Mouse (Mus musculus): ENCODE data around the gene Atp11a. TPM values are rescaled to one million over a fixed set of nuclear protein-coding genes. Genes with fewer than 3 reads are reported as not detected.

The Atp11a gene
- total and polyA plus RNA-seq, 2 experiments from 2014 or later: 10.5 to 77.4 TPM

GRCm38 (mm10) chr8:12816412-12816811 lies 59.6 kb downstream of the Atp11a start:
- no peak for TF ChIP-seq CTCF (IDR thresholded peaks at IDR 0.05; ENCODE audit: low read depth)
- TF ChIP-seq EP300 (IDR thresholded peaks at IDR 0.05; ENCODE audit: low read depth): no peak
- no peaks in the 10 kb centered on the region for H3K4me1 ChIP-seq (ENCODE audit: control insufficient read depth, insufficient read depth)
- WGBS: 88% methylated on average over 6 of the region's 6 CpGs
- H3K27me3 ChIP-seq (ENCODE audit: control insufficient read depth, insufficient read depth, low read length): no peaks in the 10 kb centered on the region
- no peak overlapping the region for H3K4me3 ChIP-seq (ENCODE audit: low read depth, low read length)
- H3K36me3 ChIP-seq (replicated peaks; ENCODE audit: control insufficient read depth, insufficient read depth, low read length): peaks cover 57% of the 10 kb centered on the region
- no peak overlapping the region for H3K27ac ChIP-seq (ENCODE audit: low read depth)
- DNase-seq (ENCODE audit: low spot score): no peak
- no peaks in the 10 kb centered on the region for H3K9me3 ChIP-seq (replicated peaks; ENCODE audit: control insufficient read depth, low read length)
- H3K9ac ChIP-seq (replicated peaks; ENCODE audit: low read depth, low read length): no peak overlapping the region
- no peak for ATAC-seq (ENCODE audit: insufficient read depth, low read depth)
- H3K4me2 ChIP-seq (ENCODE audit: low read depth, low read length): no peak overlapping the region

GRCm38 (mm10) chr8:12822892-12823291 lies 66.1 kb downstream of the Atp11a start:
- DNase-seq (ENCODE audit: low spot score): no peak
- H3K27ac ChIP-seq (ENCODE audit: low read depth): no peak overlapping the region
- H3K4me1 ChIP-seq (ENCODE audit: control insufficient read depth, insufficient read depth): peaks cover 9% of the 10 kb centered on the region
- H3K4me2 ChIP-seq (ENCODE audit: low read depth, low read length): no peak overlapping the region
- TF ChIP-seq EP300 (IDR thresholded peaks at IDR 0.05; ENCODE audit: low read depth) (no peak), CTCF (IDR thresholded peaks at IDR 0.05; ENCODE audit: low read depth) (no peak)
- H3K27me3 ChIP-seq (ENCODE audit: control insufficient read depth, insufficient read depth, low read length): no peaks in the 10 kb centered on the region
- H3K9ac ChIP-seq (replicated peaks; ENCODE audit: low read depth, low read length): no peak overlapping the region
- 34% methylated on average over 7 of the region's 7 CpGs for WGBS
- H3K4me3 ChIP-seq (ENCODE audit: low read depth, low read length): no peak overlapping the region
- peaks cover 64% of the 10 kb centered on the region for H3K36me3 ChIP-seq (replicated peaks; ENCODE audit: control insufficient read depth, insufficient read depth, low read length)
- no peak for ATAC-seq (ENCODE audit: insufficient read depth, low read depth)
- H3K9me3 ChIP-seq (replicated peaks; ENCODE audit: control insufficient read depth, low read length): no peaks in the 10 kb centered on the region

- no peak for TF ChIP-seq EP300 (IDR thresholded peaks at IDR 0.05; ENCODE audit: low read depth)
- peak; percentile 46 for TF ChIP-seq CTCF (IDR thresholded peaks at IDR 0.05; ENCODE audit: low read depth)
- Histone ChIP-seq H3K27ac (ENCODE audit: low read depth) (no peak overlapping the region), H3K36me3 (replicated peaks; ENCODE audit: control insufficient read depth, insufficient read depth, low read length) (peaks cover 77% of the 10 kb centered on the region), H3K27me3 (ENCODE audit: control insufficient read depth, insufficient read depth, low read length) (no peaks in the 10 kb centered on the region), H3K4me3 (ENCODE audit: low read depth, low read length) (no peak overlapping the region), H3K4me2 (ENCODE audit: low read depth, low read length) (no peak overlapping the region), H3K9me3 (replicated peaks; ENCODE audit: control insufficient read depth, low read length) (no peaks in the 10 kb centered on the region), H3K4me1 (ENCODE audit: control insufficient read depth, insufficient read depth) (peaks cover 9% of the 10 kb centered on the region), H3K9ac (replicated peaks; ENCODE audit: low read depth, low read length) (no peak overlapping the region)
- ATAC-seq (ENCODE audit: insufficient read depth, low read depth): peak; percentile 87
- WGBS: 37% methylated on average over 10 of the region's 10 CpGs
- peak; percentile 39 for DNase-seq (ENCODE audit: low spot score)
Observed at GRCm38 (mm10) chr8:12824562-12824961, 67.7 kb downstream of the Atp11a start.

GRCm38 (mm10) chr8:12825236-12825635 lies 68.4 kb downstream of the Atp11a start:
- peaks cover 9% of the 10 kb centered on the region for H3K4me1 ChIP-seq (ENCODE audit: control insufficient read depth, insufficient read depth)
- no peak overlapping the region for H3K27ac ChIP-seq (ENCODE audit: low read depth)
- H3K27me3 ChIP-seq (ENCODE audit: control insufficient read depth, insufficient read depth, low read length): no peaks in the 10 kb centered on the region
- no peaks in the 10 kb centered on the region for H3K9me3 ChIP-seq (replicated peaks; ENCODE audit: control insufficient read depth, low read length)
- no peak overlapping the region for H3K9ac ChIP-seq (replicated peaks; ENCODE audit: low read depth, low read length)
- no peak for ATAC-seq (ENCODE audit: insufficient read depth, low read depth)
- 44% methylated on average over 6 of the region's 6 CpGs for WGBS
- H3K4me3 ChIP-seq (ENCODE audit: low read depth, low read length): no peak overlapping the region
- no peak for DNase-seq (ENCODE audit: low spot score)
- no peak; the same call in 1 of the 2 replicates for TF ChIP-seq EP300 (IDR thresholded peaks at IDR 0.05; ENCODE audit: low read depth)
- no peak overlapping the region for H3K4me2 ChIP-seq (ENCODE audit: low read depth, low read length)
- peaks cover 77% of the 10 kb centered on the region for H3K36me3 ChIP-seq (replicated peaks; ENCODE audit: control insufficient read depth, insufficient read depth, low read length)

GRCm38 (mm10) chr8:12825686-12826237 lies 68.9 kb downstream of the Atp11a start:
- no peaks in the 10 kb centered on the region for H3K27me3 ChIP-seq (ENCODE audit: control insufficient read depth, insufficient read depth, low read length)
- peaks cover 9% of the 10 kb centered on the region for H3K4me1 ChIP-seq (ENCODE audit: control insufficient read depth, insufficient read depth)
- WGBS: 73% methylated on average over 8 of the region's 8 CpGs
- H3K36me3 ChIP-seq (replicated peaks; ENCODE audit: control insufficient read depth, insufficient read depth, low read length): peaks cover 78% of the 10 kb centered on the region
- ATAC-seq (ENCODE audit: insufficient read depth, low read depth) (no peak), DNase-seq (ENCODE audit: low spot score) (no peak)
- TF ChIP-seq CTCF (IDR thresholded peaks at IDR 0.05; ENCODE audit: low read depth) (no peak), EP300 (IDR thresholded peaks at IDR 0.05; ENCODE audit: low read depth) (no peak)
- H3K27ac ChIP-seq (ENCODE audit: low read depth): no peak overlapping the region
- no peak overlapping the region for H3K4me2 ChIP-seq (ENCODE audit: low read depth, low read length)
- no peaks in the 10 kb centered on the region for H3K9me3 ChIP-seq (replicated peaks; ENCODE audit: control insufficient read depth, low read length)
- H3K4me3 ChIP-seq (ENCODE audit: low read depth, low read length): no peak overlapping the region
- H3K9ac ChIP-seq (replicated peaks; ENCODE audit: low read depth, low read length): no peak overlapping the region

- TF ChIP-seq CTCF (IDR thresholded peaks at IDR 0.05; ENCODE audit: low read depth): no peak
- no peak for TF ChIP-seq EP300 (IDR thresholded peaks at IDR 0.05; ENCODE audit: low read depth)
- peaks cover 79% of the 10 kb centered on the region for H3K36me3 ChIP-seq (replicated peaks; ENCODE audit: control insufficient read depth, insufficient read depth, low read length)
- ATAC-seq (ENCODE audit: insufficient read depth, low read depth): no peak
Observed at GRCm38 (mm10) chr8:12827124-12827523, 70.3 kb downstream of the Atp11a start.

More at GRCm38 (mm10) chr8:12827124-12827523, 70.3 kb downstream of the Atp11a start:
- Histone ChIP-seq H3K9ac (replicated peaks; ENCODE audit: low read depth, low read length) (no peak overlapping the region), H3K27me3 (ENCODE audit: control insufficient read depth, insufficient read depth, low read length) (no peaks in the 10 kb centered on the region), H3K4me3 (ENCODE audit: low read depth, low read length) (no peak overlapping the region), H3K4me1 (ENCODE audit: control insufficient read depth, insufficient read depth) (peaks cover 9% of the 10 kb centered on the region), H3K4me2 (ENCODE audit: low read depth, low read length) (no peak overlapping the region), H3K27ac (ENCODE audit: low read depth) (no peak overlapping the region), H3K9me3 (replicated peaks; ENCODE audit: control insufficient read depth, low read length) (no peaks in the 10 kb centered on the region)
- no peak for DNase-seq (ENCODE audit: low spot score)
- 88% methylated on average over 9 of the region's 9 CpGs for WGBS

All from heart, postnatal 0 days (tissue).